Mouse (Mus musculus): ENCODE data around the gene Lypla2. TPM values are rescaled to one million over a fixed set of nuclear protein-coding genes. Genes with fewer than 3 reads are reported as not detected.

Lypla2 gene
- polyA plus RNA-seq, 1 experiment from 2014 or later: 90.3 TPM

- 0 out of 2 replicates have a peak overlapping the region, but pooled peaks have one; percentile 1 for H3K4me2 ChIP-seq (replicated peaks; ENCODE audit: low read depth)
- no peaks in the 10 kb centered on the region for H3K4me1 ChIP-seq (replicated peaks; ENCODE audit: control insufficient read depth, insufficient read depth, low read length)
- no peaks in the 10 kb centered on the region for H3K27me3 ChIP-seq (replicated peaks; ENCODE audit: control insufficient read depth, insufficient read depth, low read length)
- H3K27ac ChIP-seq (ENCODE audit: low read depth, low read length): peak overlapping the region; percentile 68
- peak; percentile 37 for ATAC-seq
- H3K9me3 ChIP-seq (ENCODE audit: control insufficient read depth): no peaks in the 10 kb centered on the region
- peaks cover 65% of the 10 kb centered on the region for H3K36me3 ChIP-seq (ENCODE audit: control insufficient read depth, insufficient read depth)
- H3K4me3 ChIP-seq (ENCODE audit: low read depth, low read length): no peak overlapping the region
- H3K9ac ChIP-seq (ENCODE audit: low read depth, low read length): no peak overlapping the region
- no peak for TF ChIP-seq CTCF (IDR thresholded peaks at IDR 0.05; ENCODE audit: low read depth)
- WGBS: 45% methylated on average over 9 of the region's 9 CpGs
These were observed 42.6 kb downstream of the Lypla2 start for GRCm38 (mm10) chr4:135929828-135930227.

- ATAC-seq: peak; percentile 44
- no peaks in the 10 kb centered on the region for H3K27me3 ChIP-seq (replicated peaks; ENCODE audit: control insufficient read depth, insufficient read depth, low read length)
- no peaks in the 10 kb centered on the region for H3K4me1 ChIP-seq (replicated peaks; ENCODE audit: control insufficient read depth, insufficient read depth, low read length)
- H3K9ac ChIP-seq (ENCODE audit: low read depth, low read length): no peak overlapping the region
- WGBS: 44% methylated on average over 5 of the region's 5 CpGs
- H3K9me3 ChIP-seq (ENCODE audit: control insufficient read depth): no peaks in the 10 kb centered on the region
- H3K4me2 ChIP-seq (replicated peaks; ENCODE audit: low read depth): no peak overlapping the region
- peak overlapping the region; percentile 68 for H3K27ac ChIP-seq (ENCODE audit: low read depth, low read length)
- H3K36me3 ChIP-seq (ENCODE audit: control insufficient read depth, insufficient read depth): peaks cover 60% of the 10 kb centered on the region
- H3K4me3 ChIP-seq (ENCODE audit: low read depth, low read length): no peak overlapping the region
- TF ChIP-seq CTCF (IDR thresholded peaks at IDR 0.05; ENCODE audit: low read depth): no peak
These were observed 43.0 kb downstream of the Lypla2 start for GRCm38 (mm10) chr4:135929405-135929804.

- H3K4me3 ChIP-seq (ENCODE audit: low read depth, low read length): no peak overlapping the region
These were observed 44.0 kb downstream of the Lypla2 start for GRCm38 (mm10) chr4:135928376-135928775.

GRCm38 (mm10) chr4:135926861-135927260 lies 45.6 kb downstream of the Lypla2 start:
- no peak for TF ChIP-seq CTCF (IDR thresholded peaks at IDR 0.05; ENCODE audit: low read depth)
- H3K36me3 ChIP-seq (ENCODE audit: control insufficient read depth, insufficient read depth): peaks cover 47% of the 10 kb centered on the region
- H3K27ac ChIP-seq (ENCODE audit: low read depth, low read length): no peak overlapping the region
- H3K9me3 ChIP-seq (ENCODE audit: control insufficient read depth): no peaks in the 10 kb centered on the region
- WGBS: 85% methylated on average over 3 of the region's 3 CpGs
- H3K4me3 ChIP-seq (ENCODE audit: low read depth, low read length): no peak overlapping the region
- H3K4me2 ChIP-seq (replicated peaks; ENCODE audit: low read depth): no peak overlapping the region
- H3K27me3 ChIP-seq (replicated peaks; ENCODE audit: control insufficient read depth, insufficient read depth, low read length): no peaks in the 10 kb centered on the region
- no peaks in the 10 kb centered on the region for H3K4me1 ChIP-seq (replicated peaks; ENCODE audit: control insufficient read depth, insufficient read depth, low read length)
- ATAC-seq: no peak
- H3K9ac ChIP-seq (ENCODE audit: low read depth, low read length): no peak overlapping the region

More at GRCm38 (mm10) chr4:135928376-135928775, 44.0 kb downstream of the Lypla2 start:
- no peaks in the 10 kb centered on the region for H3K27me3 ChIP-seq (replicated peaks; ENCODE audit: control insufficient read depth, insufficient read depth, low read length)
- no peak overlapping the region for H3K9ac ChIP-seq (ENCODE audit: low read depth, low read length)
- H3K9me3 ChIP-seq (ENCODE audit: control insufficient read depth): no peaks in the 10 kb centered on the region
- WGBS: 75% methylated on average over 9 of the region's 9 CpGs
- no peaks in the 10 kb centered on the region for H3K4me1 ChIP-seq (replicated peaks; ENCODE audit: control insufficient read depth, insufficient read depth, low read length)
- H3K27ac ChIP-seq (ENCODE audit: low read depth, low read length): no peak overlapping the region
- H3K36me3 ChIP-seq (ENCODE audit: control insufficient read depth, insufficient read depth): peaks cover 59% of the 10 kb centered on the region
- ATAC-seq: no peak
- H3K4me2 ChIP-seq (replicated peaks; ENCODE audit: low read depth): no peak overlapping the region
- TF ChIP-seq CTCF (IDR thresholded peaks at IDR 0.05; ENCODE audit: low read depth): no peak

- H3K9me3 ChIP-seq (ENCODE audit: control insufficient read depth): no peaks in the 10 kb centered on the region
- no peak for ATAC-seq
- H3K27ac ChIP-seq (ENCODE audit: low read depth, low read length): no peak overlapping the region
- H3K9ac ChIP-seq (ENCODE audit: low read depth, low read length): no peak overlapping the region
- H3K4me2 ChIP-seq (replicated peaks; ENCODE audit: low read depth): no peak overlapping the region
- no peak overlapping the region for H3K4me3 ChIP-seq (ENCODE audit: low read depth, low read length)
- no peak for TF ChIP-seq CTCF (IDR thresholded peaks at IDR 0.05; ENCODE audit: low read depth)
- no peaks in the 10 kb centered on the region for H3K27me3 ChIP-seq (replicated peaks; ENCODE audit: control insufficient read depth, insufficient read depth, low read length)
- H3K36me3 ChIP-seq (ENCODE audit: control insufficient read depth, insufficient read depth): peaks cover 43% of the 10 kb centered on the region
- 82% methylated on average over 10 of the region's 10 CpGs for WGBS
- H3K4me1 ChIP-seq (replicated peaks; ENCODE audit: control insufficient read depth, insufficient read depth, low read length): no peaks in the 10 kb centered on the region
These were observed 46.1 kb downstream of the Lypla2 start for GRCm38 (mm10) chr4:135926195-135926808.

- no peaks in the 10 kb centered on the region for H3K4me1 ChIP-seq (replicated peaks; ENCODE audit: control insufficient read depth, insufficient read depth, low read length)
- WGBS: 67% methylated on average over 5 of the region's 5 CpGs
- no peaks in the 10 kb centered on the region for H3K9me3 ChIP-seq (ENCODE audit: control insufficient read depth)
- peaks cover 34% of the 10 kb centered on the region for H3K36me3 ChIP-seq (ENCODE audit: control insufficient read depth, insufficient read depth)
- no peaks in the 10 kb centered on the region for H3K27me3 ChIP-seq (replicated peaks; ENCODE audit: control insufficient read depth, insufficient read depth, low read length)
- no peak overlapping the region for H3K9ac ChIP-seq (ENCODE audit: low read depth, low read length)
- peak overlapping the region; percentile 64; the same call in 1 of the 2 replicates for H3K27ac ChIP-seq (ENCODE audit: low read depth, low read length)
- no peak overlapping the region for H3K4me3 ChIP-seq (ENCODE audit: low read depth, low read length)
- no peak for ATAC-seq
- no peak overlapping the region for H3K4me2 ChIP-seq (replicated peaks; ENCODE audit: low read depth)
- TF ChIP-seq CTCF (IDR thresholded peaks at IDR 0.05; ENCODE audit: low read depth): no peak
These were observed 47.1 kb downstream of the Lypla2 start for GRCm38 (mm10) chr4:135925341-135925740.

All from intestine, postnatal 0 days (tissue).